Mouse (Mus musculus): ENCODE data around the gene Flnb. TPM values are rescaled to one million over a fixed set of nuclear protein-coding genes. Genes with fewer than 3 reads are reported as not detected.

Gene Flnb
- polyA plus RNA-seq, 1 experiment from 2014 or later, result 12.6 TPM

GRCm38 (mm10) chr14:7873552-7873951, 55.8 kb downstream of the Flnb start:
- H3K9ac ChIP-seq, result no peak overlapping the region
- no peak overlapping the region for H3K4me2 ChIP-seq
- H3K27me3 ChIP-seq (replicated peaks), result no peaks in the 10 kb centered on the region
- H3K27ac ChIP-seq, result no peak overlapping the region
- H3K36me3 ChIP-seq (replicated peaks), result peaks cover 8% of the 10 kb centered on the region; the same call in 1 of the 2 replicates
- no peaks in the 10 kb centered on the region for H3K9me3 ChIP-seq
- H3K4me3 ChIP-seq, result no peak overlapping the region
- ATAC-seq (replicated peaks), result no peak
- WGBS, result 87% methylated on average over 2 of the region's 2 CpGs
- H3K4me1 ChIP-seq, result no peaks in the 10 kb centered on the region

DNA sequence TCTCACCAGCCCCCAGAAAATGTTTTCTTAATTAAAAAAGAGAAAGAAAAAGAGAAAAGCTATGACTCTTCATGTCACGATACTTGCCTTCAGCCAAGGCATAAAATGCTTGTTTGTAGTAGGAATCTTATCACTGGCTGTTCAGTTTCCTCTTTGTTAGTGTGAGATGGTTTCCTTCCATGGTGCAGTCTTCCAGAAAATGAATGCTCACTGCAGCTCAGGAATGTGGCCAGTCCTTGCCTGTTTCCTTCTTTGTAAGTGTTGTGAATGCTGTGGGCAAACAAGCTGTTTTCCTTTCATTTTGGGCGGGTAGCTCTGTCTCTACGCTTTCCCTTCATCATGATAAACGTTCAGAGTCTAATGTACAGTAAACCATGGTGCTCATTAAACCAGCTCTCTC, 56.7 kb downstream of the Flnb start:
- no peaks in the 10 kb centered on the region for H3K9me3 ChIP-seq
- peaks cover 12% of the 10 kb centered on the region; the same call in 1 of the 2 replicates for H3K36me3 ChIP-seq (replicated peaks)
- no peaks in the 10 kb centered on the region for H3K4me1 ChIP-seq
- no peak overlapping the region for H3K27ac ChIP-seq
- no peak for ATAC-seq (replicated peaks)
- no peaks in the 10 kb centered on the region for H3K27me3 ChIP-seq (replicated peaks)
- no peak overlapping the region for H3K4me3 ChIP-seq
- WGBS, result 88% methylated on average over 4 of the region's 4 CpGs
- H3K4me2 ChIP-seq, result no peak overlapping the region
- no peak overlapping the region for H3K9ac ChIP-seq

GRCm38 (mm10) chr14:7877957-7878356, 60.2 kb downstream of the Flnb start:
- ATAC-seq (replicated peaks), result no peak
- Histone ChIP-seq H3K9me3 (no peaks in the 10 kb centered on the region), H3K36me3 (replicated peaks) (peaks cover 16% of the 10 kb centered on the region; the same call in 1 of the 2 replicates), H3K27me3 (replicated peaks) (no peaks in the 10 kb centered on the region), H3K4me2 (no peak overlapping the region), H3K27ac (no peak overlapping the region), H3K4me3 (no peak overlapping the region), H3K9ac (no peak overlapping the region), H3K4me1 (no peaks in the 10 kb centered on the region)
- 91% methylated on average over 2 of the region's 2 CpGs for WGBS

DNA sequence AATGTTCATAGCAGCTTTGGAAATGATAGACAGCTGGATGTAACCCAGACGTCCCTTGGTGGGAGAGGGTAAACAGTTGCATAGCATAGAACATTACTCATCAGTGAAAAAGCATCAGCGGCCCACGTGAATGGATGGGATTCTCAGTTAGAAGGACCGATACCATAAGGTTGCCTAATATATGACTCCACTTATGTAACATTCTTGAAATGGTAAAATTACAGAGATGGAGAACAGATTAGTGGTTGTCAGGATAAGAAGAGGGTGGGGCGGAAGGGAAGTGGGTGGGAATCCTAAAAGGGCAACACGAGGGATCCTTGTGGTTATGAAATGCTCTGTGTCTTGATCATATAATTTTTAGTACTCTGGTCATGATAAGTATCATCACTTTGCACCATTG, 62.6 kb downstream of the Flnb start:
- Histone ChIP-seq H3K27ac (no peak overlapping the region), H3K4me2 (no peak overlapping the region), H3K9me3 (no peaks in the 10 kb centered on the region), H3K4me1 (no peaks in the 10 kb centered on the region), H3K36me3 (replicated peaks) (peaks cover 19% of the 10 kb centered on the region; the same call in 1 of the 2 replicates), H3K27me3 (replicated peaks) (no peaks in the 10 kb centered on the region), H3K4me3 (no peak overlapping the region), H3K9ac (no peak overlapping the region)
- WGBS, result 94% methylated on average over 6 of the region's 6 CpGs
- ATAC-seq (replicated peaks), result no peak

GRCm38 (mm10) chr14:7881533-7881932, 63.8 kb downstream of the Flnb start:
- no peak for ATAC-seq (replicated peaks)

GRCm38 (mm10) chr14:7882050-7882449, 64.3 kb downstream of the Flnb start:
- no peak overlapping the region for H3K4me3 ChIP-seq
- peaks cover 19% of the 10 kb centered on the region for H3K36me3 ChIP-seq (replicated peaks)
- no peak overlapping the region for H3K27ac ChIP-seq
- no peak for ATAC-seq (replicated peaks)
- H3K9ac ChIP-seq, result no peak overlapping the region
- H3K4me2 ChIP-seq, result no peak overlapping the region
- no peaks in the 10 kb centered on the region for H3K4me1 ChIP-seq
- H3K27me3 ChIP-seq (replicated peaks), result no peaks in the 10 kb centered on the region
- whole genome bisulfite sequencing, result 95% methylated on average over 8 of the region's 8 CpGs
- H3K9me3 ChIP-seq, result no peaks in the 10 kb centered on the region

More at GRCm38 (mm10) chr14:7881533-7881932, 63.8 kb downstream of the Flnb start:
- H3K9ac ChIP-seq, result no peak overlapping the region
- H3K27ac ChIP-seq, result no peak overlapping the region
- H3K4me2 ChIP-seq, result no peak overlapping the region
- H3K27me3 ChIP-seq (replicated peaks), result no peaks in the 10 kb centered on the region
- no peaks in the 10 kb centered on the region for H3K4me1 ChIP-seq
- no peaks in the 10 kb centered on the region for H3K9me3 ChIP-seq
- 96% methylated on average over 11 of the region's 11 CpGs for WGBS
- H3K36me3 ChIP-seq (replicated peaks), result peaks cover 19% of the 10 kb centered on the region
- no peak overlapping the region for H3K4me3 ChIP-seq

DNA sequence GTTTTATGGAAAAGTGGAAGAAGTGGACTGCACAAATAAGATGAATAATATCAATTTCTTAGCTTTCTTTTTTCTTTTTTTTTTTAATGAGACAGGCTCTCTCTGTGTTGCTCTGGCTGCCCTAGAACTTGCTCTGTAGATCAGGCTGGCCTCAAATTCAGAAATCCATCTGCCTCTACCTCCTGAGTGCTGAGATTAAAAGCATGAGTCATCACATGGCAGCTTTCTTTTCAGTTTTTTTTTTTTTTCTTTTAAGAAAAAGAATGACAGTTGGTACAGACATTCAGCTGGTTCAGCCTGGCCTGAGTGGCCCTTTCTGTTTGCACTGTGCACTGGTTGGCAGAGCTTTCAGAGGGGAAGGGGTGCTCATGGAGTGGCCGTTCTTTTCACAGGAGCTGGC, 66.4 kb downstream of the Flnb start:
- H3K27me3 ChIP-seq (replicated peaks), result no peaks in the 10 kb centered on the region
- no peak overlapping the region for H3K4me3 ChIP-seq
- H3K9ac ChIP-seq, result no peak overlapping the region
- no peak overlapping the region for H3K4me2 ChIP-seq
- H3K4me1 ChIP-seq, result peaks cover 10% of the 10 kb centered on the region
- peaks cover 15% of the 10 kb centered on the region for H3K36me3 ChIP-seq (replicated peaks)
- no peak overlapping the region for H3K27ac ChIP-seq
- 87% methylated on average over 1 of the region's 1 CpGs for WGBS
- no peak for ATAC-seq (replicated peaks)
- H3K9me3 ChIP-seq, result no peaks in the 10 kb centered on the region

GRCm38 (mm10) chr14:7884841-7885240, 67.1 kb downstream of the Flnb start:
- Histone ChIP-seq H3K9ac (no peak overlapping the region), H3K4me3 (no peak overlapping the region), H3K27ac (no peak overlapping the region), H3K27me3 (replicated peaks) (no peaks in the 10 kb centered on the region), H3K4me2 (no peak overlapping the region), H3K4me1 (peaks cover 17% of the 10 kb centered on the region), H3K36me3 (replicated peaks) (peaks cover 15% of the 10 kb centered on the region), H3K9me3 (no peaks in the 10 kb centered on the region)
- WGBS, result 91% methylated on average over 4 of the region's 4 CpGs
- ATAC-seq (replicated peaks), result no peak

GRCm38 (mm10) chr14:7885540-7885939, 67.8 kb downstream of the Flnb start:
- H3K27ac ChIP-seq, result no peak overlapping the region
- peaks cover 15% of the 10 kb centered on the region for H3K36me3 ChIP-seq (replicated peaks)
- no peaks in the 10 kb centered on the region for H3K27me3 ChIP-seq (replicated peaks)
- no peak overlapping the region for H3K9ac ChIP-seq
- no peaks in the 10 kb centered on the region for H3K9me3 ChIP-seq
- WGBS, result 70% methylated on average over 9 of the region's 9 CpGs
- H3K4me2 ChIP-seq, result no peak overlapping the region
- H3K4me3 ChIP-seq, result no peak overlapping the region
- H3K4me1 ChIP-seq, result peaks cover 17% of the 10 kb centered on the region
- 0 out of 2 replicates have a peak, but pooled peaks have one; percentile 9 for ATAC-seq (replicated peaks)

DNA sequence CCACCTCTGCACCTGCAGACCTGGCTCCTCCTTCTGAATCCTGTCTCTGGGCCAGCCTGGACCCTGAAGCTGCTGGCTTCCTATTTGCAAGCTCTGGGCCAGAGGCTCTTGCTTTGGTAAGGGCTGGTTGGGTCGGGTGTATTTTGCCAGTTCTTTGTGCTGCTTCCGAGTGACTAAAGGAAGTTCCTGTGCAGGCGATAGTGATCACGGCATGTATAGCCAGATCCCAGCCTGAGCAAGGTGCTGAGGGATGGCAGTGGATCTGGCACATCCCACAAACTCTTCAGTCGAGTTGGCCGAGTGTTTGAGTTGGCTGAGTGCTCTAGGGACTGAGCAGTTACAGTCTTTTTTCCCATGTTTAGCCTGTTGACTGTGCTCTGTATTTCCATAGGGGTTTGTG, 68.3 kb downstream of the Flnb start:
- no peak overlapping the region for H3K4me3 ChIP-seq
- no peaks in the 10 kb centered on the region for H3K27me3 ChIP-seq (replicated peaks)
- H3K9me3 ChIP-seq, result no peaks in the 10 kb centered on the region
- H3K4me1 ChIP-seq, result peaks cover 17% of the 10 kb centered on the region
- no peak overlapping the region for H3K4me2 ChIP-seq
- no peak for ATAC-seq (replicated peaks)
- H3K27ac ChIP-seq, result no peak overlapping the region
- no peak overlapping the region for H3K9ac ChIP-seq
- peaks cover 15% of the 10 kb centered on the region for H3K36me3 ChIP-seq (replicated peaks)
- WGBS, result 91% methylated on average over 6 of the region's 6 CpGs

DNA sequence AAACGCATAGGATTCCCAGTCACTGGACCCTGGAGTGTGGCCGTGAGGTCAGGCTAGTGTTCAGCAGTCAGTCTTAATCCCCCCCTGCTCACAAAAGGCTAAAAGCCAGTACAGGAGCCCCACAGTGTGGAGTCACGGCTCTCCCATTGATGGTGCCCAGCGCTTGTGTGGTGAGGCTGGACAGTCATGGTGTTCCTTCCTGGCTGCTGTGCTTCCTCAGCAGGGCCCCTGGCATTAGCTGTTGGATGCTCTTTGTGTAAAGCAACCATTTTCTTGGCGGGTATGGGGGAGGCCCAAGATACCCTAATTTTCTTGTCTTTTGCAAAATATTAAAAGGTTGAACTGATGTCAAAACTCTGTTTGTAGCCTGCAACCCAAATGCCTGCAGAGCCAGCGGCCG, 69.4 kb downstream of the Flnb start:
- Histone ChIP-seq H3K4me1 (peaks cover 17% of the 10 kb centered on the region), H3K9me3 (no peaks in the 10 kb centered on the region), H3K4me2 (no peak overlapping the region), H3K27ac (no peak overlapping the region), H3K9ac (no peak overlapping the region), H3K27me3 (replicated peaks) (no peaks in the 10 kb centered on the region), H3K36me3 (replicated peaks) (peaks cover 16% of the 10 kb centered on the region), H3K4me3 (no peak overlapping the region)
- WGBS, result 45% methylated on average over 7 of the region's 7 CpGs
- ATAC-seq (replicated peaks), result no peak

GRCm38 (mm10) chr14:7888294-7888693, 70.5 kb downstream of the Flnb start:
- H3K9ac ChIP-seq, result no peak overlapping the region
- peaks cover 17% of the 10 kb centered on the region for H3K36me3 ChIP-seq (replicated peaks)
- WGBS, result 75% methylated on average over 6 of the region's 6 CpGs

DNA sequence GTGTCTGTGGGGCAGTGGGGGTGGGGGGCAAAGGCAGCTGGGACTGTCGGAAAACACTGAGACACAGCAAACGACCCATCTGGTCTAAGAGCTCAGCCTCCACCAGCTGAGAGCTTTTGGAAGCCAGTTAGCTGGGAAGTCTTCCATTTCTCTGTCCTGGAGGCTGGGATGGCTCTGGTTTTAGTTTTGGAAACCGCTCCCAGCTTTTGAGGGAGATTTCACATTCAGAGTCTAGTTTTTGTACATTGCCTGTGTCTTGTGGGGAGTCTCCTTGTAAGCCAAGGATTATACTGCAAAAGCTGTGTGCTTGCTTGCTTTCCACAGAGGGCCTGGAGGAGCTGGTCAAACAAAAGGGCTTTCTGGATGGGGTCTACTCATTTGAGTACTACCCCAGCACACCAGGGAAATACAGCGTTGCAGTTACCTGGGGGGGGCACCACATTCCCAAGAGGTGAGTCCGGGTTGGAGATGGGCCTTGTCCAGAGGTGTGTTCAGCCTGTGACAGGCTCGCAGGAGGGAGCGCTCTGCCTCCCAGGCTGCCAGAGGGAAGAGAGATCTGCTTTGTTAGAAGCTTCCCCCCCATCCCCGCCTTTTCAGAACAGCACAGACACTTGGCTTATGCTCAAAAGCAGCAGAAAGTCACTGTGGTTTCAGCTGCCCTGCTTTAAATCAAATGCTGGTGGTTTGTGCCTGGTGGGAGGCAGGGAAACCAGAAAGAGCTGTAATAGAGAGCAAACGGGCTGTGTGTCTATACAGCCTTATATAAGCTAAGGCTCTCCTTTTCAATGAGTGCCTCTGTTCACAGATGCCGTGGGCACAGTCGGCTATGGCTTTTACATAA, 71.3 kb downstream of the Flnb start:
- whole genome bisulfite sequencing, result 34% methylated on average over 11 of the region's 11 CpGs
- peaks cover 25% of the 10 kb centered on the region for H3K36me3 ChIP-seq (replicated peaks)
- H3K4me2 ChIP-seq, result peak overlapping the region; percentile 12; the same call in 1 of the 2 replicates

More at GRCm38 (mm10) chr14:7888294-7888693, 70.5 kb downstream of the Flnb start:
- H3K9me3 ChIP-seq, result no peaks in the 10 kb centered on the region
- peak overlapping the region; percentile 81 for H3K27ac ChIP-seq
- ATAC-seq (replicated peaks), result no peak
- H3K4me1 ChIP-seq, result peaks cover 17% of the 10 kb centered on the region
- no peak overlapping the region for H3K4me2 ChIP-seq
- H3K4me3 ChIP-seq, result no peak overlapping the region
- no peaks in the 10 kb centered on the region for H3K27me3 ChIP-seq (replicated peaks)

More for the DNA sequence above, 71.3 kb downstream of the Flnb start:
- peak overlapping the region; percentile 81 for H3K27ac ChIP-seq
- peak; percentile 89 for ATAC-seq (replicated peaks)
- no peaks in the 10 kb centered on the region for H3K9me3 ChIP-seq
- H3K4me3 ChIP-seq, result no peak overlapping the region
- H3K27me3 ChIP-seq (replicated peaks), result no peaks in the 10 kb centered on the region
- H3K9ac ChIP-seq, result no peak overlapping the region
- H3K4me1 ChIP-seq, result peaks cover 17% of the 10 kb centered on the region

All from midbrain, embryonic 15.5 days (tissue).